18 mouse cellular contexts compared by ENCODE assay signal in genomic region chr7:132631313-132631712, GRCm38 (mm10). TPM values are rescaled to one million over a fixed set of nuclear protein-coding genes. Genes with fewer than 3 reads are reported as not detected.
DNase-seq lines count a peak whose midpoint lies in the region; ATAC-seq and TF ChIP-seq lines count a peak whose summit lies in the region.
"Had no signal": no experiment of that assay in that cellular context is flagged by ENCODE, and none has a peak within 500 bp of the region (broad histone marks: within the 10 kb centered on the region; RNA-seq: fewer than 3 reads in every experiment).

No protein-coding gene starts in this region.

- H3K9me3 ChIP-seq in forebrain, postnatal 0 days (ENCODE audit: low read length), result no peaks in the 10 kb centered on the region
- no peaks in the 10 kb centered on the region for H3K9me3 ChIP-seq in forebrain, embryonic 15.5 days
- H3K9me3 ChIP-seq: embryonic facial prominence, embryonic 12.5 days; heart, embryonic 12.5 days; liver, embryonic 12.5 days; neural tube, embryonic 13.5 days had no signal

- no peaks in the 10 kb centered on the region for H3K27me3 ChIP-seq in forebrain, postnatal 0 days (ENCODE audit: insufficient read depth, low read length)
- H3K27me3 ChIP-seq in forebrain, embryonic 15.5 days, result no peaks in the 10 kb centered on the region
- H3K27me3 ChIP-seq: embryonic facial prominence, embryonic 12.5 days; heart, embryonic 12.5 days had no signal

- no peaks in the 10 kb centered on the region for H3K4me1 ChIP-seq in forebrain, postnatal 0 days (ENCODE audit: insufficient read depth)
- peaks cover 4% of the 10 kb centered on the region; the same call in 1 of the 2 replicates for H3K4me1 ChIP-seq in forebrain, embryonic 15.5 days
- H3K4me1 ChIP-seq: embryonic facial prominence, embryonic 12.5 days; liver, embryonic 12.5 days; neural tube, embryonic 13.5 days had no signal

- H3K4me2 ChIP-seq in forebrain, postnatal 0 days (ENCODE audit: low read depth), result no peak overlapping the region
- H3K4me2 ChIP-seq in forebrain, embryonic 15.5 days (replicated peaks), result no peak overlapping the region
- H3K4me2 ChIP-seq: embryonic facial prominence, embryonic 12.5 days; heart, embryonic 12.5 days; liver, embryonic 12.5 days; neural tube, embryonic 13.5 days had no signal

- no peak overlapping the region for H3K9ac ChIP-seq in forebrain, postnatal 0 days
- H3K9ac ChIP-seq in forebrain, embryonic 15.5 days (replicated peaks), result no peak overlapping the region
- H3K9ac ChIP-seq: embryonic facial prominence, embryonic 12.5 days; heart, embryonic 12.5 days; liver, embryonic 12.5 days; neural tube, embryonic 13.5 days had no signal

- H3K4me3 ChIP-seq in forebrain, postnatal 0 days (ENCODE audit: low read depth, low read length), result no peak overlapping the region
- no peak overlapping the region for H3K4me3 ChIP-seq in forebrain, embryonic 15.5 days
- H3K4me3 ChIP-seq: embryonic facial prominence, embryonic 12.5 days; heart, embryonic 12.5 days; liver, embryonic 12.5 days; neural tube, embryonic 13.5 days had no signal

- WGBS in forebrain, postnatal 0 days, result 48% methylated on average over 11 of the region's 11 CpGs
- WGBS in forebrain, embryonic 15.5 days, result 59% methylated on average over 11 of the region's 11 CpGs

- DNase-seq in forebrain, postnatal 0 days, result peak; percentile 66
- DNase-seq in Muller cell, postnatal 12 days (ENCODE audit: inconsistent ontology term), result peak; percentile 86
- DNase-seq in layer of hippocampus, adult 11-12 months (ENCODE audit: low spot score), result peak; percentile 65
- peak; percentile 63 to 65 for DNase-seq in left cerebral cortex, postnatal 10 days (ENCODE audit: extremely low spot score in 1 of 2, low spot score in 2 of 2)
- no peak for DNase-seq in adrenal gland, postnatal 14 days
- no peak for DNase-seq in embryo, embryonic 9.5 days (ENCODE audit: extremely low spot score)
- DNase-seq: adrenal gland, adult 2 months; cerebellum, adult 11-12 months; kidney, postnatal 4 days; thymus, postnatal 14 days had no signal

- peak; percentile 83 for ATAC-seq in forebrain, postnatal 0 days
- no peak for ATAC-seq in forebrain, embryonic 15.5 days (replicated peaks)
- no peak for ATAC-seq in megakaryocyte progenitor cell, adult 5-6 weeks (replicated peaks; ENCODE audit: poor library complexity)
- ATAC-seq: liver, embryonic 12.5 days had no signal

- H3K27ac ChIP-seq in forebrain, postnatal 0 days (ENCODE audit: low read depth, low read length), result no peak overlapping the region; the same call in 1 of the 2 replicates
- no peak overlapping the region for H3K27ac ChIP-seq in forebrain, embryonic 15.5 days (replicated peaks)
- H3K27ac ChIP-seq: embryonic facial prominence, embryonic 12.5 days; liver, embryonic 12.5 days; macrophage; neural tube, embryonic 13.5 days had no signal

- no peak for TF ChIP-seq CTCF in forebrain, postnatal 0 days (IDR thresholded peaks at IDR 0.05; ENCODE audit: low read depth)

- intact Hi-C loops in left cerebral cortex, postnatal 10 days (cut with DNase I), result loop anchor here (10.0 kb wide), 1 partner anchor 407 kb away; no protein-coding TSS in a partner anchor

- no peaks in the 10 kb centered on the region for H3K36me3 ChIP-seq in forebrain, postnatal 0 days (ENCODE audit: insufficient read depth)
- H3K36me3 ChIP-seq in forebrain, embryonic 15.5 days, result no peaks in the 10 kb centered on the region
- H3K36me3 ChIP-seq: embryonic facial prominence, embryonic 12.5 days; heart, embryonic 12.5 days; liver, embryonic 12.5 days; neural tube, embryonic 13.5 days had no signal

RNA-seq across cellular contexts. Expression of gene Lhpp, which starts 20.9 kb away (rescaled TPM):
- 37.5 and 40.7 TPM in 2 replicates for total RNA-seq in forebrain, postnatal 0 days (2014; rRNA removed)
- 50.1 and 53.8 TPM in 2 replicates for polyA plus RNA-seq in forebrain, postnatal 0 days (2015; fragmentation: Nextera tagmentation; extraction: Ambion mirVana)
- polyA plus RNA-seq in forebrain, embryonic 15.5 days (2015; fragmentation: Nextera tagmentation; extraction: Ambion mirVana), result 23.1 and 25.7 TPM in 2 replicates
- 10 to 100 TPM; 28.6 to 31.6 TPM for total RNA-seq in left cerebral cortex, postnatal 10 days (2021)
- total RNA-seq in megakaryocyte progenitor cell, adult 5-6 weeks (2015), result 10.8 and 14.2 TPM in 2 replicates
- 9.1 and 11.2 TPM in 2 replicates for total RNA-seq in megakaryocyte progenitor cell, adult 5-6 weeks (2017)
- 18.1 and 18.6 TPM in 2 replicates for total RNA-seq in adrenal gland, postnatal 14 days (2021)

RNA-seq across cellular contexts. Expression of gene Nkx1-2, which starts 31.9 kb away (rescaled TPM):
- 0.08 TPM in 1 of 2 replicates, not detected in the other for total RNA-seq in forebrain, postnatal 0 days (2014; rRNA removed)
- not detected in 2 replicates for polyA plus RNA-seq in forebrain, postnatal 0 days (2015; fragmentation: Nextera tagmentation; extraction: Ambion mirVana)
- 0.05 TPM in 1 of 2 replicates, not detected in the other for polyA plus RNA-seq in forebrain, embryonic 15.5 days (2015; fragmentation: Nextera tagmentation; extraction: Ambion mirVana)
- not detected for total RNA-seq in left cerebral cortex, postnatal 10 days (2021)
- total RNA-seq in megakaryocyte progenitor cell, adult 5-6 weeks (2015), result not detected in 2 replicates
- total RNA-seq in megakaryocyte progenitor cell, adult 5-6 weeks (2017), result not detected in 2 replicates
- not detected in 2 replicates for total RNA-seq in adrenal gland, postnatal 14 days (2021)
- total RNA-seq: adrenal gland, adult 2 months had no signal
- polyA plus RNA-seq: adrenal gland, adult 2 months; C2C12; heart, embryonic 12.5 days; liver, embryonic 12.5 days; macrophage had no signal

RNA-seq across cellular contexts. Expression of gene Oat, which starts 55.1 kb away (rescaled TPM):
- total RNA-seq in forebrain, postnatal 0 days (2014; rRNA removed), result 100 and 105 TPM in 2 replicates
- 96.4 and 105 TPM in 2 replicates for polyA plus RNA-seq in forebrain, postnatal 0 days (2015; fragmentation: Nextera tagmentation; extraction: Ambion mirVana)
- polyA plus RNA-seq in forebrain, embryonic 15.5 days (2015; fragmentation: Nextera tagmentation; extraction: Ambion mirVana), result 118 TPM in 2 replicates
- 10 to 100 TPM; 70.8 to 73.0 TPM for total RNA-seq in left cerebral cortex, postnatal 10 days (2021)
- total RNA-seq in megakaryocyte progenitor cell, adult 5-6 weeks (2015), result 92.6 and 99.4 TPM in 2 replicates
- 110 TPM in 2 replicates for total RNA-seq in megakaryocyte progenitor cell, adult 5-6 weeks (2017)
- 88.1 and 96.2 TPM in 2 replicates for total RNA-seq in adrenal gland, postnatal 14 days (2021)

Comparison
In these comparisons a context has a peak if more than half of its experiments do, and no peak if none do; other contexts are left out.
1. DNase-seq: peak in forebrain, postnatal 0 days (single experiment), Muller cell, postnatal 12 days (single experiment), layer of hippocampus, adult 11-12 months (single experiment) and left cerebral cortex, postnatal 10 days (2 of 2); none in adrenal gland, postnatal 14 days (single experiment) and embryo, embryonic 9.5 days (single experiment).